Mouse (Mus musculus): ENCODE results near the gene Wnt2b.

GRCm38 (mm10) chr3:104937728-104938305 is 23.9 kb downstream of the Wnt2b start:
- TF ChIP-seq CTCF (IDR thresholded peaks at IDR 0.05; ENCODE audit: extremely low read depth, insufficient read length, insufficient replicate concordance, low read depth, low read length) (no peak), POLR2A (IDR thresholded peaks at IDR 0.05; ENCODE audit: low read depth, low read length) (no peak)
